Mouse (Mus musculus): ENCODE results near the gene Lrrfip1.

Lrrfip1 gene

GRCm38 (mm10) chr1:90998891-90999611, 514 bp downstream of the Lrrfip1 start:
- no peak for DNase-seq

GRCm38 (mm10) chr1:90999911-91000601, 1.5 kb downstream of the Lrrfip1 start:
- DNase-seq, result no peak

GRCm38 (mm10) chr1:91001101-91001500, 2.6 kb downstream of the Lrrfip1 start:
- DNase-seq, result no peak

DNA sequence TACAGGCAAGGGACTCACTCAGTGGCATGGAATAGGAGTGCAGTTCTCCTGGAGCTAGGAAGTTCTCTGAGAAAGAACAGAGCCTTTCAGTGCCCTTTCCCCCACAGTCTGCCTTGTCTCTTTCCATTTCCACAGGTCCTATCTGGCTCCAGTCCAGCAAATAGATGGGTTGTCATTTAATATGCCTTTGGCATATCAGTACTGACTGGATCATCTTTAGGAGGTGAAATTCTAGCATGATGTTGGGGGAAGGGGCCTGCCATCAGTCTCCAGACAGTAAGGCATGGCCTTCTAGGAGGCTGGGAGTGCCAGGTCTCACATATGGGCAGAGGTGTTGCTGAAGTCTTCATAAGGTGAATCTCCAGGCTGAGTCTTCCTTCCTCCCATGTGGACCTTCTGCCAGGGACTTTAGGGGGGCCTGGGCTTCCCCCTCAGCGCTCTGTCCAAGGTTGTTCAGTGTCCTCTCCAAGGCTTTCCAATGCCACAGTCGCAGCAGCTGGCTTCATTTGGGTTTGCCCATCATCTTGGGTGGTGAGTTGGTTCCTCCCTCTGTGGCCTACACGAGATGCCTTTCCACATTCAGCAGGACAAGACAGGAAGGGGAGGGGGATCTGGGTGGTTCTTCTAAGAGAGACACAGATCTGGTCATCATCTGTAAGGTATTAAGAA, 3.5 kb downstream of the Lrrfip1 start:
- no peak for DNase-seq

- no peak for DNase-seq
These were observed 4.1 kb downstream of the Lrrfip1 start for GRCm38 (mm10) chr1:91002641-91003040.

GRCm38 (mm10) chr1:91003522-91004253, 5.2 kb downstream of the Lrrfip1 start:
- DNase-seq, result no peak

DNA sequence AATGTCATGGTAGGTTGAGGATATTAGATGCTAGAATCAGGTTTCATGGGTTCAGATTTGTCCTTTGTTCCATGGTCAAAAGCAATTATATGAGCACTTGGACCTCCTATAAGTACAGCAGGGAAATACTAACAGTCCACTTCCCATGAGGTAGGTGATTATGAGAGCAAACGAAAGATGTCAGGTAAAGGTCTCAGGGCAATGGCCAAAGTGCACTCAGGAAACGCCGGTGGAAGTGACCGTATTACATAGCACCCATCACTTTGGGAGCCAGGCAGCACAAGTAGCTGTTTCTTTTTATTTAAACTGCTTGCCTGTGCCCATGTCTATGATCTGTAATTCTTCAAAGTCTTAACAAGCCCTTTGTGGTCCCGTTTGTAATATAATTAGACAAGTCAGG, 7.5 kb downstream of the Lrrfip1 start:
- DNase-seq, result no peak

- no peak for DNase-seq
These were observed 8.2 kb downstream of the Lrrfip1 start for GRCm38 (mm10) chr1:91006708-91007107.

DNA sequence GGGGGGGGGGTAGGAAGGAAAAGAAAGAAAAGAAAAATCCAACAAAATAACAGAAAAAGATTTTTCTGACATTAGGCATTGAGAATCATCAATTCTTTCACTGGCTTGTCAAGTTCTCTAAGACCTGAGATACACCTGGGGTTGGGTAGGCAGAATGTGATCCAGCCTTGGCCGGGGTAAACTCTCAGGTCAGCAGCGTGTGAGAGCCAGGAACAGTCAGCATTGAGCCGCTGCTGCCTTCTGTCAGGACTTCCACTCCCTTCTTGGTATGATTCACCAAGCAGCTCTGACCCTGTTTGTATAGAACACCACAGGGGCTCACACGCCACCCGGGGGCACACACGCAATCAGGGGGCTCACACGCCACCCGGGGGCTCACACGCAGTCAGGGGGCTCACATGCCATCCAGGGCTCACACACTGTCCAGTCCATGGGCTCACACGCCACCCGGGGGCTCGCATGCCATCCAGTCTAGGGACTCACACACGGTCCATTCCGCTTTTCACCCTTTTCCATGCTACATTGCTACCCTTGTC, 9.7 kb downstream of the Lrrfip1 start:
- peak; percentile 1 for DNase-seq

GRCm38 (mm10) chr1:91008746-91009145, 10.2 kb downstream of the Lrrfip1 start:
- no peak for DNase-seq

DNA sequence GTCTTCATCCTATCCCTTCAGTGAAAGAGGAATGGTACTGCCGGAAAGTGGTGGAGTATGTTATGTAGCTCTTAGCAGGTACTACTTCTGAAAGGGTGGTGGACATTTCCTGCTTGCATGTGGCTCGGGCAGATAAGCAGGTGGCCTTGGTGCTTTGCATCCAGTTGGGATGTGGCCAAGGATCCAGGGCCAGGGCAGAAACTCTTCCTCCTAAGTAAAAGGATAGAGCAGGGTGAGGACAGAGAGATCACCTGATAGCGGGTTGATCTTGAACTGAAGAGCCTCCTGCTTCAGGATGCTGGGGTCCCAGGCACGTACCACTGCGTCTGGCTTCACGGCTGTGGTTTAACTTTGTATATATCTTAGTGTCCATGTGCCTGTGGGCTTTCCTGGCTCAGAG, 10.7 kb downstream of the Lrrfip1 start:
- DNase-seq, result no peak

DNA sequence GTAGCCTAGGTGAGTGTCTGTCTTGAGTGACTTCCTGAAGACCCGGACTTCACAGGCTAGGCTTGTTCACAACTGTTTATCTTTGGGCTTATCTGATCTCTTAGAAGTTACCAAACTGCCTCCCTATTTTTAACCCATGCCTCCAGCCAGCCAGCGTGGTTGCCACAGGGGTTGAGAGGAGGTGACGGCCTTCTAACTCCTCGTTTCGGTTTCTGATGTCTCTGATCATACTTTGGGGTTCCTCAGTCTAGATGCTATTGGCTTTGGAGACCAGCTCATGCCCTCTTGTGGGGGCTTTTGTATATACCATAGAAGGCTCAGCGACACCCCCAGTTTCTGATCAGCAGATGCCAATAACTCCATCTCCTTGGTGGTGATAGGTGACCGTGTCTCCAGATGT, 11.7 kb downstream of the Lrrfip1 start:
- no peak for DNase-seq

DNA sequence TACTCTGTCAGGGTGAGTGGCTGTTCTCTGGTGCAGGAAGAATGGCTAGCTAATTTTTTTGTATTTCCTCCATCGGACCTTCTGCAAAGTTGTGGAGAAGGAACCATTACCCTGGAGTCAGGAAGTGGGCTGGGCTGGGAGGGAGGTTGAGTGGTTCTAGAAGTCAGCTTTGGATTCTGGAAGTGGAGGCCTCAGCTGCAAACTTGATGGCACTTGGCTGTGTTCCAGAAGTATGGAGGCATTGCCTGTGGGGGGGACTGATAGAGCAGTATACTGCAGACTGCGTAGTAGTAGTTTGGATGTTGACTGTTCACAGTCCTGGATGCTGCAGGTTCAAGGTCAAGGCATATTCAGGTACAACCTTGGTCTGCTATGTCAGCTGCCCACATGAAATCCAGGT, 12.2 kb downstream of the Lrrfip1 start:
- DNase-seq, result no peak

DNA sequence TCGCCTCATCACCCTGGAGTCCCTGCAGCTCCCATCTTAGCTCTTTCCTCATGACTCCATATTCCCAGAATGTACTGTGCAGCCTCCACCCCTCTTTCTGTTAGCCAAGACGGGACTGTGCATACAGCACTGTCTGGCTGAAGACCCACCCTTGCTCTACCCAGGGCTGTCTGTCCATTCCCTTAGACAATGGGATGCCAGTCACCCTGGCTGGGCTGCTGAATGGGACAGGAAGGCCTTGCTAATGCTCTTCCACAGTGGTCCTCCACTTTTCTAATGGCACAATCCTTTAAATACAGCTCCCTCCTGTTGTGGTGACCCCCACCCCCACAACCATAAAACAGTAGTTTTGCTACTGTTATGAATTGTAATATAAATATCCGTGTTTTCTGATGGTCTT, 12.8 kb downstream of the Lrrfip1 start:
- no peak for DNase-seq

DNA sequence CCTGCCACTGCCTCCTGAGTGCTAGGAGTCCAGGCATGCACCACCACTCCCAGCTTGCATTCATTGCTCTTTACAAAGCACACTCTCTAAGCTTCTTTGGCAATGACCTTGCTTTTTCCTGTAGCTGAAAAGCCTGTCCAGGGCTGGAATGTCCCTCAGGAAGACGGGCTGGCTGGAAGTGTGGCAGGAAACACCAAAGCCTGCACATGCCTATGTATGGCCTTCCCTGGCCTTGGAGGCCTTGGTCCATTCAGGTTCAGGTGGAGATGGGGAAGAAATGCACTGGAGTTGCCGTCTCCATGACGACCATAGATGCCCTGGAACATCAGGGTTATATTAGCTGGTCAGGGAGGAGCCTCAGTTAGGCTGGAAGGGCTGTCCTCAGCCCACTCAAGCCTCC, 15.3 kb downstream of the Lrrfip1 start:
- DNase-seq, result no peak

- DNase-seq, result no peak
These were observed 17.0 kb downstream of the Lrrfip1 start for GRCm38 (mm10) chr1:91015571-91015970.

DNA sequence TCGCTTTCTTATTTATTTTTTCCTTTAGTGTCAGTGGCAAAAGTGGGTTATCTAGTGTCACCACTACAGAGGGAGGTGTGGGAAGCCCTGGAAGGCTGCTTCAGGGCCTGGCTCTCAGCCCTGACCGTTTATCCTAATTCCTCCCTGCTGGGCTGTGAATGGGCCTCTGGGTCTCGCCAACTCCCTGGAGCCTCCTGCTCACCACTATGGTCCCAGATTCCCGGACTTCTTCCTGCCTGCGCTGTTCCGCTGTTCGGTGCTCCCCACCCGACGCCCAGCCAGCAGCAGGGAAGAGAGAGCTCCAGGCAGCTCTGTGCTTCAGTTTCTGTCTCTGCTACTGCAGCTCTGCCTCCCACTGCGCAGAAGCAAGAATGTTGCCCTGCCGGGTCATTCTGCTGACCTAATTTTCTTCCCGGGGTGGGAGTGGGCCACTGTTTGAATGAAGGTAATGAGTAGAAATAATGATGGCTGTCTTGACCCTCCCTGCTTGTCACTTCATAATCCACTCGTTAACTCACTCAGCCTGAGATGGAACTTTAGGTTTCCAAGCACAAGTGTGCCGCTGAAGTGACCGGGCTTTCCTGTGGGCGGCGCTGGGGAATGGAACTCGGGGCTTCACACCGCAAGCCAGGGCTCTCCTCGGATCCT, 18.7 kb downstream of the Lrrfip1 start:
- no peak for DNase-seq

DNA sequence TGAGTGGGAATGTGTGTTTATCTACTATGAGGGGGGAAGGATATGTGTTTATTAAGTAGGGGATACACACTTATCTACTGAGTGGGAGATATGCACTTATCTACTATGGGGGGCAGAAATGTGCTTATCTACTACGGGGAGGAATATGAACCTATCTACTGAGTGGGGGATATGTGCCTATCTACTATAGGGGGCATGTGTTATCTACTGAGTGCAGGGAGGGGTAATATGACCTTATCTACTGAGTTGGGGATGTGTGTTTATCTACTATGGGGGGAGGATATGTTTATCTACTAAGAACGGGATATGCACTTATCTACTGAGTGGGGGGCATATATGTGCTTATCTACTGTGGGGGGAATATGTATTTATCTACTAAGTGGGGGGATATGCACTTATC, 20.8 kb downstream of the Lrrfip1 start:
- no peak for DNase-seq

DNA sequence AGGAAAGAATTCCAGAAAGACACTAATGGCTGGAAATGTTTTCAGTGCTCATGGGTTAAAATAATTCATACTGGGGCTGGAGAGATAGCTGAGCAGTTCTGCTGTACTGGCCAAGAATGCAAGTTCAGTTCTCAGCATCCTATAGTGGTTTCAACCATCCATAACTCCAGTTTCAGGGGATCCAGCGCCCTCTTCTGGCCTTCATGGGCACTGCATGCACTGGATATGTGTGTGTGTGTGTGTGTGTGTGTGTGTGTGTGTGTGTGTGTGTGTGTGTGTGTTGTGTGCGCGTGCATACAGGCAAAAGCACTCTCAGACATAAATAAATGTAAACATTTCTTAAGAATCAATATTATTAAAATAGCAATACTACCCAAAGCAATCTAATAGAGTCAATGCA, 22.8 kb downstream of the Lrrfip1 start:
- DNase-seq, result no peak

DNA sequence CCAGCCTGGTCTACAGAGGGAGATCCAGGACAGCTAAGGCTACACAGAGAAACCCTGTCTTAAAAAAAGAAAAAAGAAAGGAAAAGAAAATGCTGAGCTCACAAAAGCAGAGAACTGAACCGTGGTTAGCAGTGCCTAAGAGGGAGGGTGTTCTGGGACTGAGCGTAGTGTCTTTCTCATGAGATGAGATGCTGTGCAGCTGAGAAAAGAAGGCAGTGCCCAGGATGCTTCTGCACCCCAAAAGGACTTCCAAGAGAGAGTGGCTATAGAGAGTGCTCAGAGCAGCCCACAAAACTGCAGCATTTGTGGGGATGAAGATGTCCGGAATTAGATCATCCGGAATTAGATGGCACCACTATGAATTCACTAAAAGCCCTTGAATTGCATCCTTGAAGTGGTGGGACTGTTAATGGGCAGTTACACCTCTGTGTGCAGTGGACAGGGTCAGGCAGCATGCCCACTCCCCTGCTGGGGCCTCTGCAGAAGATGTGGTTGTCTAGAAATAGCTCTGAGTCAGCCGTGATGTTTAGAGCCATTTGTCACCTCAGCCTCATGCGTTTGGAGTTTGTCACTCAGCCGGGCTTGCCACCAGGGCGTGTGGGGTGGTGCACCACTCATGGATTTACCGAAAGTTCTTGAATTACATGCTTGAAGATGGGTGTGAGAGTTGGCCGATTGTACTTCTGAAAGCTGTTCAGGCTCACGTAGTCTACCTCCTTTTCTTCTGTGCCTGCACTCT, 23.8 kb downstream of the Lrrfip1 start:
- no peak for DNase-seq

DNA sequence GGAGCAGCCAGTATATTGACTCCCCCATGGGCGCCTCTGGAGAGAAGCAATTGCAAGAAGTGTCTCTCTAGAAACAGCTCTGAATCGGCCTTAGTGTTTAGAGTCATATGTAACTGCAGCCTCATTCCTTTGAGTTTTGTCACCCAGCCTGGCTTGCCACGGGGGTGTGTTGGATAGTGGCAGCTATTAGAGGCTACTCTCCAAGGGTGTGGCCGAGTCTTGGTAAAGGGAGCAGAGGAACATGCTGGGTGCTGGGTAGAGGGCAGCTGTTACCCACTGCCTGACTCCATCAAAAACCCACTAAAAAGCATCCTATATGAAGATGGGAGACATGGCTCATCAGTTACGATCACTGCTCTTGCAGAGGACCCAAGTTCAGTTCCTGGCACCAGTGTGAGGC, 24.7 kb downstream of the Lrrfip1 start:
- DNase-seq, result no peak

DNA sequence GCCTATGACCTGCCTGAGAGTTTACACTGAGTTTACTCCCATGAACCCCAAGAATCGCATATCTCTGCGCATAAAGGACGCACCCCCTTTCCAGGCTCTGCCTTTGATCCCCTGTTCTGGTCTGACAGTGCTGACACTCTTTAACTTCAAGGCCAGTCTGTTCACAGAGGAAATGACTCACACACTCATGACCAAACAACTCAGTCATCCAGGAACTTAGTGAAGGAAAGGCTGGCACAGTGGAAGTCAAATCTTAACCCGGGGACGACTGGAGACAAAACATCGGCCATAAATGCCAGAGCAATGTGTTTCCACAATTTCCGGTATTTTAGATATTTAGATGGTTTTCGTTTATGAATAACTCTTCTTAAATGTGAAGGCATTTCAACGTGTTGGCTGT, 25.4 kb downstream of the Lrrfip1 start:
- no peak for DNase-seq

All from right cerebral cortex, postnatal 25 days (tissue).